Mouse (Mus musculus): Measurements from ENCODE around the gene Etnppl. TPM values are rescaled to one million over a fixed set of nuclear protein-coding genes. Genes with fewer than 3 reads are reported as not detected.

Gene Etnppl
- 0.11 and 0.15 TPM in 2 replicates for polyA plus RNA-seq (2015; fragmentation: Nextera tagmentation; extraction: Ambion mirVana)

DNA sequence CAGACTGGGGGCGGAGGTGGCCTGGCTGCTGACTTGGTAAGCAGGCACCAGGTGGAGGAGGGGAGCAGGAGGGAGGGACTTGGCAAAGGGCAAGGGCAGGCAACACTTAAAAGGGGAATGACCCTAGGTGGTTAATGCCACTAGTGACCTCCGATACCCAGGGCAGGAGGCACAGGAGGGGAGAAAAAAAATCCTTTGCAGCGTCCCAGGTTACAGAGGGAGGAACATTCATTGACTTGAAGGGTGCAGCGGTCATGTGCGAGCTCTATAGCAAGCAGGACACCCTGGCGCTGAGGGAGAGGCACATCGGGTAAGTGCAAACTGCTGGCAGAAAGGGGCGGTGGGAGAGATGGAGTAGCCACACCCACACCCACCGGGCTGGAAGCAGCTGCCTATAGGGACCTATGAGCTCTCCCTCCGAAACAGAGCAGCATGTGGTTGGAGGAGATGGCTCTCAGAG is at the start of gene Etnppl:
Gene Etnppl (plus strand): TSS at position 10 of the 460 bp plus-strand sequence.
- Histone ChIP-seq H3K9me3 (no peaks in the 10 kb centered on the region), H3K4me3 (replicated peaks) (0 out of 2 replicates have a peak within 1 kb of the TSS, but pooled peaks have one; percentile 2), H3K27me3 (replicated peaks) (no peaks in the 10 kb centered on the region), H3K27ac (no peak within 1 kb of the TSS), H3K4me1 (replicated peaks) (peaks cover 6% of the 10 kb centered on the region; the same call in 1 of the 2 replicates), H3K9ac (no peak within 1 kb of the TSS), H3K4me2 (replicated peaks) (peak within 1 kb of the TSS; percentile 52), H3K36me3 (no peaks in the 10 kb centered on the region)
- WGBS, result 2% methylated on average over 10 of the region's 10 CpGs
- peak; percentile 49 for ATAC-seq

DNA sequence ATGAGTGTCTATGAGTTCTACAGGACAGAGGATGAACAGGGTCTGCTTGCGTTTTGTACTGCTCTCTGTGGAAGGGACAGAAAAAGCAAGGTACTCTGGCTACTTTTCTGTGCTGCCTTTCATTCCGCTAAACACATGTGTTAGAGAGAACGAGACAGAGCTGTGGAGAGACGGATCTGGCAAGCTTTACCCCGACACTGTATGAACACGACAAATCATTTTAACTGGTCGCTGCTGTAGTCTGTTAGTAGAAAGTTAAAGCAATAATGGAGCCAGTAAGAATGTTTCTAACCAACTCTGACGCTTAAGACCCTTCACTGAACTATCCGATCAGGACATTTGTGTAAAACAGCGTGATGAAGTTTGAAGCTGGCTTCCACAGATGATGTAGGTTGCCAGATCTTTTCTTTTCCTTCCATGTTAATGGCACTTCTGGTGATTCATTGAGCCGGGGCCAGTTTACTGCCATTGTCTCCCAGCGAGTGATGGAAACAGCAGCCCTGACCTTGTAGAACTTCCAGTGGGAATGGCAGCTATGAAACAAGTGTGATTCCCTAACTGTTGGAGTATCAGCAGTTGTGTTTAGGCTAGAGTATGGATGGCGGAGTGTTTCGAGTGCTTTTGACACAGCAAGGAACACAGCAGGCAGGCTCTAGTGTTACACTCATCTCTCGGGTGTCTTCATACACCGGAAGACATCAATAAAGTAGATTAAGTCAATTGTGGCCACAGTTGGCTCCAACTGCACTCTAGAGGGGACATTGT is 48.7 kb upstream of the Etnppl start:
- no peaks in the 10 kb centered on the region for H3K27me3 ChIP-seq (replicated peaks)
- H3K9me3 ChIP-seq, result no peaks in the 10 kb centered on the region
- no peak overlapping the region for H3K4me2 ChIP-seq (replicated peaks)
- H3K4me3 ChIP-seq (replicated peaks), result no peak overlapping the region
- H3K9ac ChIP-seq, result no peak overlapping the region
- no peaks in the 10 kb centered on the region for H3K36me3 ChIP-seq
- H3K4me1 ChIP-seq (replicated peaks), result no peaks in the 10 kb centered on the region
- H3K27ac ChIP-seq, result no peak overlapping the region
- 63% methylated on average over 16 of the region's 16 CpGs for WGBS
- ATAC-seq, result no peak

DNA sequence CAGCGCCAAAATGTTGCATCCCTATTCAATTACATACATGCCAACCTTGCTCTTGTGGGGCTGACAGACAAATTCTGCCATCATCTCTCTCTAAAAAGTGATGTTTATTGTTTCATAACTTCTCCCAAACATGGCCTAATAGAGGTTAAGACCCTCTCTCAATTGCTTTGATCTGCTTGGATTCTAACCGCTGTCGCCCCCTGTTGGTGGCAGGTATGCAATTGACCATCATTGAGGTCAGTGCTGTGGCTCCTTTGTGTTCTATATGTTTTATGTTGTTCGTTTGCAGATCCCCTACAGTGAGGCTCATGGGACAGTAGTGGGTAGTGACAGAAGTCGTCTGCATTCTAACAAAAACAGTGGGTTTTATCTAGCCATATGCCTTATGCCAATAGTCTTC is 44.0 kb upstream of the Etnppl start:
- Histone ChIP-seq H3K4me1 (replicated peaks) (no peaks in the 10 kb centered on the region), H3K4me2 (replicated peaks) (no peak overlapping the region), H3K9me3 (no peaks in the 10 kb centered on the region), H3K36me3 (no peaks in the 10 kb centered on the region), H3K4me3 (replicated peaks) (no peak overlapping the region), H3K27me3 (replicated peaks) (no peaks in the 10 kb centered on the region), H3K9ac (no peak overlapping the region), H3K27ac (no peak overlapping the region)
- WGBS, result 75% methylated on average over 5 of the region's 5 CpGs
- ATAC-seq, result no peak

DNA sequence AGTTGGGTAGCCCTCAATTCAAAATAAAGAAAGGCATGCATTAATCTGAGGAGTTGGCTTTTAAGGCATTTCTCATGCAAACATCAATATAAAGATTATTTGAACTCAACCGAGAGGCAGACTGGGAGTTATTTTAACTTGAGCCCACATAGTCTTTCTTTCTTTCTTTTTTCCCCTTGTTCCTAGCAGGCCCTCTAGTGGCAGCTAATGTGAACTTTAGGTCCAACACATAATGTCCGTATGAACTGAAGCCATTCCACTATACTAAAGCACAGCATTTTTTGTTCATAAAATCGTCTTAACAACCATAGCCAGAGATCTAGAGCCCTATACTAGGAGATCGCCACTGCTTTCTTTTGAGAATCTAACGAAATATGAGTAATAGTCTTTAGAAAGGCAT is 42.6 kb upstream of the Etnppl start:
- Histone ChIP-seq H3K9ac (no peak overlapping the region), H3K4me3 (replicated peaks) (no peak overlapping the region), H3K36me3 (no peaks in the 10 kb centered on the region), H3K4me2 (replicated peaks) (no peak overlapping the region), H3K27ac (no peak overlapping the region), H3K27me3 (replicated peaks) (no peaks in the 10 kb centered on the region), H3K4me1 (replicated peaks) (no peaks in the 10 kb centered on the region), H3K9me3 (no peaks in the 10 kb centered on the region)
- ATAC-seq, result no peak
- 23% methylated on average over 5 of the region's 5 CpGs for WGBS

DNA sequence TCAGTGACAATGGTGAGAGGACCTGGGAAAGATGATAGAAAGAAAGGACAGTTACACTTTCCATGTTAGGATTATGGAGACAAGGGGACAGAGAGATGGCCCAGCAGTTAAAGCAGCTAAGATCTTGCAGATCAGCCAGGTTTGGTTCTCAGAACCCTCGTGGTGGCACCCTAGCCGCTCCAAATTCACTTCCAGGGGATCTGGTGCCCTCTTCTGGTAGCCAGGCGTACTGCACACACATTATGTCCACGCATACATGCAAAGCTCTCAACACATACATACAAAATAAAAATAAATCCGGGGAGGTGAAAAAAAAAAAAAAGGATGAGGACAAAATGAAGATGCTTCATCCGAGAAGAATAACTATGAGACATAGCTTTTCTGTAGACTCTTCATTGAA is 40.6 kb upstream of the Etnppl start:
- Histone ChIP-seq H3K36me3 (no peaks in the 10 kb centered on the region), H3K4me2 (replicated peaks) (no peak overlapping the region), H3K9ac (no peak overlapping the region), H3K4me1 (replicated peaks) (no peaks in the 10 kb centered on the region), H3K4me3 (replicated peaks) (no peak overlapping the region), H3K27me3 (replicated peaks) (no peaks in the 10 kb centered on the region), H3K9me3 (no peaks in the 10 kb centered on the region), H3K27ac (no peak overlapping the region)
- ATAC-seq, result no peak
- WGBS, result 66% methylated on average over 6 of the region's 6 CpGs

DNA sequence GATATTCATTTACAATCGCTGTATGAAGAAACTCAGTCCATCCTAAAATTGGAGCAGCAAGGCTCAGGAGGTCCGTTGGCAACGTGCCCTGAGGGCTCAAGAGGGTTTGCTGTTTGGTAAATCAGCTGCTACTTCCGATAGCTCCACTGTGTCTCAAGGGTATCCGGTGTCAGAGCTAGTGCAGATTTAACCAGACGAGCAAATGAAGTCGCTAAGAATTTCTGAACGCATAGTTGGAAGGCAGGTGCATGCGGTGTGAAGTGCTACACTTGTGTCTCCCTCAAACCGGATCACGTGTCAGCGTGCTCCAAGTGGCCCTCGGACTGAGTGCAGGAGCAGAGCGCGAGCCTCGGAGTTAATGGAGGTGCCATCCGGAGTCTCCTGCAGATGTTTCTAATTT is 37.7 kb upstream of the Etnppl start:
- Histone ChIP-seq H3K4me2 (replicated peaks) (no peak overlapping the region), H3K36me3 (no peaks in the 10 kb centered on the region), H3K9me3 (no peaks in the 10 kb centered on the region), H3K9ac (no peak overlapping the region), H3K4me3 (replicated peaks) (no peak overlapping the region), H3K4me1 (replicated peaks) (no peaks in the 10 kb centered on the region), H3K27me3 (replicated peaks) (no peaks in the 10 kb centered on the region), H3K27ac (no peak overlapping the region)
- 69% methylated on average over 17 of the region's 17 CpGs for WGBS
- no peak for ATAC-seq

DNA sequence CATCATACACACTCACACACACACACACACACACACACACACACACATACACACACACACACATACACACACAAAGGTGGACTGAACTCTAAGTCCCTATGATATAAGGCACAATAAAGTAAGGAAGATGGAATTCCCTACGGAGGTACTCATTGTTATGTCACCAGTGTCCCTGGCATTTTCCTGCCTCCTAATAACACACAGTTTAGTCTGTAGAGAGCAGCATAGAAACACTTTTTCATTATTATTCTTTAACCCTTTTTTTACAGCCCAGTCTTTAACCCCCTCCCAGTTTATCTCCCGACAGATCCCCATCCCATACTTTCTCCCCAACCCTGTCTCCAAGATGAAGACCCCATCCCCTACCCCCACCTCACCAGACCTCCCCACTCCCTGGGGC is 35.7 kb upstream of the Etnppl start:
- Histone ChIP-seq H3K36me3 (no peaks in the 10 kb centered on the region), H3K9me3 (no peaks in the 10 kb centered on the region)

DNA sequence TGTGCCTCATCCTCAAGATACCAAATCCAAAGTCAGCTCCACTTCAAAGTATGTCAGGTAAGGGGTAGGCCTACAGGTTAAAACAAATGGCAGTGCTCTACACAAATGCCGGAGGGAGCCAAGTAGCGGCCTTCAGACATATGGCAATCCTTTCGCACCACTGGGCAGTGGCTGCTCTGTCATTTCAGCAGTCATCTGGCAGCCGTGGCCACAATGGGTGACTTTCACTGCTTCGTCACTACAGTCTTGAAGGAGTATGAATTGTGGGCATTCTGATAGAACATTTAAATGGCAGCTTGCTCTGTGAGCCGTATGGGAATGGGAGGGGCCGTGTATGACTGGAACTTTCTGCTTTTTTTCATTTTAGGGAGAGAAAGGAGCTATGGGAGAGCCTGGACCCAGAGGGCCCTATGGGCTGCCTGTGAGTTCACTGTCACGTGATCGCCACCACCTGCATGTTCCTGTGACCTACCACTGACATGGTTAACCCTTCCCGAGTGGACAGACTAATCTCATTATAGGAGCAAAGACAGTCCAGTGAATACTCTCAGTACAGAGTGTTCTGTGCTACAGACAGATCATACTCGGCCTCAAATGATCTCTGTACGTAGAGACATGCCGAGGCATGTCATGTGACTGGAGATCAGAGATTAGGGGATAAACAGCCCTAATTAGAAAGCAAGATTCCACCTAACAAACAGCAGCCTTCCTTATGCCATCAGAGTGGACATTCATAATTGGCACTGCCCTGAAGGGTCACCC is 34.2 kb upstream of the Etnppl start:
- WGBS, result 86% methylated on average over 13 of the region's 13 CpGs
- ATAC-seq, result no peak
- H3K9me3 ChIP-seq, result no peaks in the 10 kb centered on the region

More for the DNA sequence above, 35.7 kb upstream of the Etnppl start:
- Histone ChIP-seq H3K27me3 (replicated peaks) (no peaks in the 10 kb centered on the region), H3K4me3 (replicated peaks) (no peak overlapping the region), H3K9ac (no peak overlapping the region), H3K4me2 (replicated peaks) (no peak overlapping the region), H3K4me1 (replicated peaks) (no peaks in the 10 kb centered on the region), H3K27ac (no peak overlapping the region)
- no peak for ATAC-seq
- WGBS, result 85% methylated on average over 2 of the region's 2 CpGs

DNA sequence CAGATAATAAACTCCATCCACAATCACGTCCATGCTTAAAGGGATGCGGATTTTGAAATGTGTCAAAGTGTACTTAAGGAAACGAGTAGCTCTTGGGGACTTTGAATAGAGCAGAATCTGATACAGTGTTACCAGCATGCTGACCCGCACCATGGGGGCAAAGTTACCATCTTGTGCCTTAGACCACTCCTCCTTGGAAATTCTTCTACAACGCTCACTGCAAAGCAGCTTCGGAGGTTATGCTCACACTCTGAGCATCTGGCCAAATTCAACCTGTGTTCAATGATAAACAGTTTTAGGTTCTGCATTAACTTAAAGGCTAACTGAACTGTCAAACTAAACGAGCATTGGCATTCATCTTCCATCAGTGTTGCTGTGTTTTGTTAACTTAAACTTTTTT is 33.2 kb upstream of the Etnppl start:
- Histone ChIP-seq H3K4me3 (replicated peaks) (no peak overlapping the region), H3K36me3 (no peaks in the 10 kb centered on the region), H3K9ac (no peak overlapping the region), H3K4me1 (replicated peaks) (no peaks in the 10 kb centered on the region), H3K27me3 (replicated peaks) (no peaks in the 10 kb centered on the region), H3K4me2 (replicated peaks) (no peak overlapping the region), H3K9me3 (no peaks in the 10 kb centered on the region), H3K27ac (no peak overlapping the region)
- ATAC-seq, result no peak
- 65% methylated on average over 7 of the region's 7 CpGs for WGBS

More for the DNA sequence above, 34.2 kb upstream of the Etnppl start:
- H3K36me3 ChIP-seq, result no peaks in the 10 kb centered on the region
- H3K4me1 ChIP-seq (replicated peaks), result no peaks in the 10 kb centered on the region
- H3K4me3 ChIP-seq (replicated peaks), result no peak overlapping the region
- H3K9ac ChIP-seq, result no peak overlapping the region
- H3K27ac ChIP-seq, result no peak overlapping the region
- no peak overlapping the region for H3K4me2 ChIP-seq (replicated peaks)
- H3K27me3 ChIP-seq (replicated peaks), result no peaks in the 10 kb centered on the region

DNA sequence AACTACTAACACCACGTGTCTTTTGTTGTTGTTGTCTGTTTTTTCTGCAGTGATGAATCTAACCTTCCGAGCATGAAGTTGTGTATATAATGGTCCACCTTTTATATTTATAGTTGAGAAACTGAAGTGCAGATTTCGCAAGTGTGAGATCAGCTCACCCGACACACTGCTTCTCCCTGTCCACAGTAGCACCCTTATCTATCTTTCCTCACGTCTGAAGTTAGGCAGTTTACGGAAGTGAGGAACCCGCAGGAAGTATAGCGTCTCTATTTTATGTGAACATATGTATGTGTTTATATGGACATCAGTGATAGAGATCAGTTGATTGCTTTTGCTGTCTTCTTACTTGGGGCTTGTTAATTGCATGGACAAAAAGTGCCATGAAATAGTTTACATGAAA is 22.2 kb upstream of the Etnppl start:
- no peak overlapping the region for H3K4me2 ChIP-seq (replicated peaks)
- no peak overlapping the region for H3K27ac ChIP-seq
- no peaks in the 10 kb centered on the region for H3K27me3 ChIP-seq (replicated peaks)
- no peaks in the 10 kb centered on the region for H3K36me3 ChIP-seq
- 74% methylated on average over 8 of the region's 8 CpGs for WGBS
- no peak overlapping the region for H3K9ac ChIP-seq
- ATAC-seq, result no peak
- H3K9me3 ChIP-seq, result no peaks in the 10 kb centered on the region
- H3K4me3 ChIP-seq (replicated peaks), result no peak overlapping the region
- no peaks in the 10 kb centered on the region for H3K4me1 ChIP-seq (replicated peaks)

DNA sequence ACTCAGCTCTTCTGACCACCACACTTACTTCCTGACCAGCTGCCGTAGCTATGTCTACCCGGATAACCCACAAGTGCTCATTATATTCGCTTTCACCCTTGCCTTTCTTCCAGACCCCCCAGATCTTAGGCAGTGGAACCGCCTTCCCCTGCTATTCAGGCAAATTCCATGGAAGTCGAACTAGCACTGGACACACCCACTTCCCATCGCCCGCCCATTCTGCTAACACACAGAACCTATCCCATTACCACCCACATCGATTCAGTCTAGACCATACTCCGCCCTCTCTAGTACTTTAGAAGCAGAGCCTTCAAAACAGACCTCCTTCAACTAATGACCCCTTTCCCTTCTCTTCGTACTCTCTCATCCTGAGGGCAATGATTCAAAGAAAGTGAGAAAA is 15.8 kb upstream of the Etnppl start:
- Histone ChIP-seq H3K4me2 (replicated peaks) (no peak overlapping the region), H3K27me3 (replicated peaks) (no peaks in the 10 kb centered on the region), H3K4me3 (replicated peaks) (no peak overlapping the region), H3K9me3 (no peaks in the 10 kb centered on the region), H3K36me3 (no peaks in the 10 kb centered on the region), H3K27ac (no peak overlapping the region), H3K4me1 (replicated peaks) (no peaks in the 10 kb centered on the region), H3K9ac (no peak overlapping the region)
- 76% methylated on average over 10 of the region's 10 CpGs for WGBS
- ATAC-seq, result no peak

DNA sequence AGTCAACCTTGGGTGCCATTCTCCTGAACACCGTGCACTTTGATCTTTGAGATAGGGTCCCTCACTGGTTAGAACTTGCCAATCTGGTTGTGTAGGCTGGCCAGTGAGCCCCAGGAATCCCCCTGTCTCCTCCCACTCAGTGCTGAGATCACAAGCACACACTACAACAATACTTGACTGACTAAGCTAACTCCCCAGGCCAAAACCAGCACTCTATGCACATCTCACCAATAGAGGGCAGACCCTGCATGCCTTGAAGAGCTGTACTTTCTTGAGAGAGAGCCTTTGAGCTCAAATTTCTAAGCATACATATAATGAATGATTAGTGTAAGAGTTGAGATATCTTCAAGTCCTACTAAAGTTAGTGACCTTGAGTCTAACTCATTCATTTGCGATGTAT is 9.3 kb upstream of the Etnppl start:
- H3K27ac ChIP-seq, result no peak overlapping the region
- H3K9ac ChIP-seq, result no peak overlapping the region
- ATAC-seq, result no peak
- H3K27me3 ChIP-seq (replicated peaks), result no peaks in the 10 kb centered on the region
- H3K4me1 ChIP-seq (replicated peaks), result no peaks in the 10 kb centered on the region
- H3K4me3 ChIP-seq (replicated peaks), result no peak overlapping the region
- H3K36me3 ChIP-seq, result no peaks in the 10 kb centered on the region
- 73% methylated on average over 2 of the region's 2 CpGs for WGBS
- no peaks in the 10 kb centered on the region for H3K9me3 ChIP-seq
- no peak overlapping the region for H3K4me2 ChIP-seq (replicated peaks)
